Mouse (Mus musculus): ENCODE data around the gene Olfr267. TPM values are rescaled to one million over a fixed set of nuclear protein-coding genes. Genes with fewer than 3 reads are reported as not detected.

The Olfr267 gene
- not detected in 2 replicates for polyA plus RNA-seq (2015; fragmentation: Nextera tagmentation; extraction: Ambion mirVana)

- H3K27me3 ChIP-seq (ENCODE audit: control insufficient read depth, insufficient read depth, low read depth, low read length): no peaks in the 10 kb centered on the region
- no peak within 1 kb of the TSS for H3K27ac ChIP-seq (ENCODE audit: low read length)
- no peaks in the 10 kb centered on the region for H3K36me3 ChIP-seq (ENCODE audit: control insufficient read depth, insufficient read depth, low read length)
- H3K4me3 ChIP-seq (ENCODE audit: low read depth, low read length): no peak within 1 kb of the TSS
- H3K4me1 ChIP-seq (ENCODE audit: control insufficient read depth, insufficient read depth, low read length): no peaks in the 10 kb centered on the region
- no peak within 1 kb of the TSS for H3K4me2 ChIP-seq (ENCODE audit: low read length)
- no peak for ATAC-seq
- no peak within 1 kb of the TSS for H3K9ac ChIP-seq (ENCODE audit: low read depth, low read length)
- no peaks in the 10 kb centered on the region for H3K9me3 ChIP-seq (replicated peaks; ENCODE audit: control insufficient read depth, low read length, poor library complexity, severe bottlenecking)
Measured at GRCm38 (mm10) chr4:58787616-58788015, at the start of gene Olfr267. Gene Olfr267, minus strand, starts transcription at chr4:58787716.

GRCm38 (mm10) chr4:58832908-58833307 is 45.4 kb upstream of the Olfr267 start:
- no peak overlapping the region for H3K4me3 ChIP-seq (ENCODE audit: low read depth, low read length)
- no peak for ATAC-seq
- peaks cover 9% of the 10 kb centered on the region; the same call in 1 of the 2 replicates for H3K36me3 ChIP-seq (ENCODE audit: control insufficient read depth, insufficient read depth, low read length)
- 88% methylated on average over 3 of the region's 3 CpGs for WGBS
- no peak overlapping the region for H3K4me2 ChIP-seq (ENCODE audit: low read length)
- H3K9ac ChIP-seq (ENCODE audit: low read depth, low read length): no peak overlapping the region
- no peaks in the 10 kb centered on the region for H3K4me1 ChIP-seq (ENCODE audit: control insufficient read depth, insufficient read depth, low read length)
- no peak overlapping the region for H3K27ac ChIP-seq (ENCODE audit: low read length)
- no peaks in the 10 kb centered on the region for H3K27me3 ChIP-seq (ENCODE audit: control insufficient read depth, insufficient read depth, low read depth, low read length)
- H3K9me3 ChIP-seq (replicated peaks; ENCODE audit: control insufficient read depth, low read length, poor library complexity, severe bottlenecking): no peaks in the 10 kb centered on the region

GRCm38 (mm10) chr4:58825921-58826320 is 38.4 kb upstream of the Olfr267 start:
- no peak overlapping the region for H3K27ac ChIP-seq (ENCODE audit: low read length)
- no peak overlapping the region for H3K4me3 ChIP-seq (ENCODE audit: low read depth, low read length)
- H3K9ac ChIP-seq (ENCODE audit: low read depth, low read length): no peak overlapping the region
- no peaks in the 10 kb centered on the region for H3K27me3 ChIP-seq (ENCODE audit: control insufficient read depth, insufficient read depth, low read depth, low read length)
- WGBS: 74% methylated on average over 4 of the region's 4 CpGs
- H3K9me3 ChIP-seq (replicated peaks; ENCODE audit: control insufficient read depth, low read length, poor library complexity, severe bottlenecking): no peaks in the 10 kb centered on the region
- peaks cover 32% of the 10 kb centered on the region for H3K36me3 ChIP-seq (ENCODE audit: control insufficient read depth, insufficient read depth, low read length)
- no peaks in the 10 kb centered on the region for H3K4me1 ChIP-seq (ENCODE audit: control insufficient read depth, insufficient read depth, low read length)
- no peak overlapping the region for H3K4me2 ChIP-seq (ENCODE audit: low read length)
- no peak for ATAC-seq

GRCm38 (mm10) chr4:58786659-58787058 is 857 bp downstream of the Olfr267 start:
- Histone ChIP-seq H3K27ac (ENCODE audit: low read length) (no peak overlapping the region), H3K4me2 (ENCODE audit: low read length) (no peak overlapping the region), H3K36me3 (ENCODE audit: control insufficient read depth, insufficient read depth, low read length) (no peaks in the 10 kb centered on the region), H3K4me1 (ENCODE audit: control insufficient read depth, insufficient read depth, low read length) (no peaks in the 10 kb centered on the region), H3K27me3 (ENCODE audit: control insufficient read depth, insufficient read depth, low read depth, low read length) (no peaks in the 10 kb centered on the region), H3K9ac (ENCODE audit: low read depth, low read length) (no peak overlapping the region), H3K4me3 (ENCODE audit: low read depth, low read length) (no peak overlapping the region), H3K9me3 (replicated peaks; ENCODE audit: control insufficient read depth, low read length, poor library complexity, severe bottlenecking) (no peaks in the 10 kb centered on the region)
- WGBS: 79% methylated on average over 3 of the region's 3 CpGs
- no peak for ATAC-seq

- no peak for ATAC-seq
- no peaks in the 10 kb centered on the region for H3K4me1 ChIP-seq (ENCODE audit: control insufficient read depth, insufficient read depth, low read length)
Measured at GRCm38 (mm10) chr4:58763417-58763816, 24.1 kb downstream of the Olfr267 start.

GRCm38 (mm10) chr4:58749510-58749909 is 38.0 kb downstream of the Olfr267 start:
- no peaks in the 10 kb centered on the region for H3K27me3 ChIP-seq (ENCODE audit: control insufficient read depth, insufficient read depth, low read depth, low read length)
- WGBS: 57% methylated on average over 2 of the region's 2 CpGs

More at GRCm38 (mm10) chr4:58763417-58763816, 24.1 kb downstream of the Olfr267 start:
- Histone ChIP-seq H3K4me2 (ENCODE audit: low read length) (no peak overlapping the region), H3K4me3 (ENCODE audit: low read depth, low read length) (no peak overlapping the region), H3K27me3 (ENCODE audit: control insufficient read depth, insufficient read depth, low read depth, low read length) (no peaks in the 10 kb centered on the region), H3K27ac (ENCODE audit: low read length) (no peak overlapping the region), H3K9ac (ENCODE audit: low read depth, low read length) (no peak overlapping the region), H3K9me3 (replicated peaks; ENCODE audit: control insufficient read depth, low read length, poor library complexity, severe bottlenecking) (no peaks in the 10 kb centered on the region), H3K36me3 (ENCODE audit: control insufficient read depth, insufficient read depth, low read length) (no peaks in the 10 kb centered on the region)
- 89% methylated on average over 3 of the region's 3 CpGs for WGBS

GRCm38 (mm10) chr4:58749101-58749500 is 38.4 kb downstream of the Olfr267 start:
- Histone ChIP-seq H3K27ac (ENCODE audit: low read length) (no peak overlapping the region), H3K9me3 (replicated peaks; ENCODE audit: control insufficient read depth, low read length, poor library complexity, severe bottlenecking) (no peaks in the 10 kb centered on the region), H3K27me3 (ENCODE audit: control insufficient read depth, insufficient read depth, low read depth, low read length) (no peaks in the 10 kb centered on the region), H3K4me1 (ENCODE audit: control insufficient read depth, insufficient read depth, low read length) (no peaks in the 10 kb centered on the region), H3K4me3 (ENCODE audit: low read depth, low read length) (no peak overlapping the region), H3K4me2 (ENCODE audit: low read length) (0 out of 2 replicates have a peak overlapping the region, but pooled peaks have one; percentile 26), H3K36me3 (ENCODE audit: control insufficient read depth, insufficient read depth, low read length) (no peaks in the 10 kb centered on the region), H3K9ac (ENCODE audit: low read depth, low read length) (no peak overlapping the region)
- WGBS: 54% methylated on average over 10 of the region's 10 CpGs
- no peak for ATAC-seq

More at GRCm38 (mm10) chr4:58749510-58749909, 38.0 kb downstream of the Olfr267 start:
- Histone ChIP-seq H3K9me3 (replicated peaks; ENCODE audit: control insufficient read depth, low read length, poor library complexity, severe bottlenecking) (no peaks in the 10 kb centered on the region), H3K27ac (ENCODE audit: low read length) (no peak overlapping the region), H3K4me1 (ENCODE audit: control insufficient read depth, insufficient read depth, low read length) (no peaks in the 10 kb centered on the region), H3K4me2 (ENCODE audit: low read length) (no peak overlapping the region), H3K9ac (ENCODE audit: low read depth, low read length) (no peak overlapping the region), H3K4me3 (ENCODE audit: low read depth, low read length) (no peak overlapping the region), H3K36me3 (ENCODE audit: control insufficient read depth, insufficient read depth, low read length) (no peaks in the 10 kb centered on the region)
- ATAC-seq: no peak

- Histone ChIP-seq H3K4me2 (ENCODE audit: low read length) (no peak overlapping the region), H3K36me3 (ENCODE audit: control insufficient read depth, insufficient read depth, low read length) (no peaks in the 10 kb centered on the region), H3K27me3 (ENCODE audit: control insufficient read depth, insufficient read depth, low read depth, low read length) (no peaks in the 10 kb centered on the region), H3K9me3 (replicated peaks; ENCODE audit: control insufficient read depth, low read length, poor library complexity, severe bottlenecking) (no peaks in the 10 kb centered on the region), H3K27ac (ENCODE audit: low read length) (no peak overlapping the region), H3K4me3 (ENCODE audit: low read depth, low read length) (no peak overlapping the region), H3K4me1 (ENCODE audit: control insufficient read depth, insufficient read depth, low read length) (no peaks in the 10 kb centered on the region), H3K9ac (ENCODE audit: low read depth, low read length) (no peak overlapping the region)
- no peak for ATAC-seq
- 87% methylated on average over 7 of the region's 7 CpGs for WGBS
Measured at GRCm38 (mm10) chr4:58745583-58746222, 41.8 kb downstream of the Olfr267 start.

- H3K4me2 ChIP-seq (ENCODE audit: low read length): no peak overlapping the region
- H3K9me3 ChIP-seq (replicated peaks; ENCODE audit: control insufficient read depth, low read length, poor library complexity, severe bottlenecking): no peaks in the 10 kb centered on the region
- no peak for ATAC-seq
- 87% methylated on average over 18 of the region's 18 CpGs for WGBS
- no peaks in the 10 kb centered on the region for H3K4me1 ChIP-seq (ENCODE audit: control insufficient read depth, insufficient read depth, low read length)
- H3K9ac ChIP-seq (ENCODE audit: low read depth, low read length): no peak overlapping the region
- no peaks in the 10 kb centered on the region for H3K36me3 ChIP-seq (ENCODE audit: control insufficient read depth, insufficient read depth, low read length)
- no peak overlapping the region for H3K27ac ChIP-seq (ENCODE audit: low read length)
- no peaks in the 10 kb centered on the region for H3K27me3 ChIP-seq (ENCODE audit: control insufficient read depth, insufficient read depth, low read depth, low read length)
- no peak overlapping the region for H3K4me3 ChIP-seq (ENCODE audit: low read depth, low read length)
Measured at GRCm38 (mm10) chr4:58736867-58737633, 50.5 kb downstream of the Olfr267 start.

All from midbrain, embryonic 16.5 days (tissue).